Mouse (Mus musculus): ENCODE data around the gene Tubgcp2. TPM values are rescaled to one million over a fixed set of nuclear protein-coding genes. Genes with fewer than 3 reads are reported as not detected.

The Tubgcp2 gene
- polyA plus RNA-seq, 1 experiment from 2014 or later: 58.1 TPM

GRCm38 (mm10) chr7:139980778-139981177 lies 55.7 kb downstream of the Tubgcp2 start:
- no peaks in the 10 kb centered on the region for H3K9me3 ChIP-seq (ENCODE audit: control insufficient read depth, low read length)
- no peak overlapping the region for H3K4me2 ChIP-seq (replicated peaks; ENCODE audit: low read depth, low read length)
- H3K4me3 ChIP-seq (ENCODE audit: low read depth, low read length): no peak overlapping the region
- peaks cover 3% of the 10 kb centered on the region; the same call in 1 of the 2 replicates for H3K4me1 ChIP-seq (replicated peaks; ENCODE audit: control insufficient read depth, insufficient read depth, low read length)
- DNase-seq (ENCODE audit: low spot score): no peak
- no peaks in the 10 kb centered on the region for H3K27me3 ChIP-seq (ENCODE audit: control insufficient read depth, insufficient read depth, low read length)
- H3K27ac ChIP-seq (ENCODE audit: low read depth, low read length): no peak overlapping the region
- WGBS: 64% methylated on average over 3 of the region's 3 CpGs
- H3K36me3 ChIP-seq (ENCODE audit: control insufficient read depth, insufficient read depth, low read length): no peaks in the 10 kb centered on the region
- ATAC-seq (ENCODE audit: low FRiP score): no peak
- H3K9ac ChIP-seq (ENCODE audit: low read depth, low read length): no peak overlapping the region

- 48% methylated on average over 13 of the region's 13 CpGs for WGBS
- Histone ChIP-seq H3K9ac (ENCODE audit: low read depth, low read length) (peak overlapping the region; percentile 31), H3K4me2 (replicated peaks; ENCODE audit: low read depth, low read length) (peak overlapping the region; percentile 72), H3K4me1 (replicated peaks; ENCODE audit: control insufficient read depth, insufficient read depth, low read length) (peaks cover 3% of the 10 kb centered on the region; the same call in 1 of the 2 replicates), H3K27ac (ENCODE audit: low read depth, low read length) (no peak overlapping the region), H3K9me3 (ENCODE audit: control insufficient read depth, low read length) (no peaks in the 10 kb centered on the region), H3K27me3 (ENCODE audit: control insufficient read depth, insufficient read depth, low read length) (no peaks in the 10 kb centered on the region), H3K36me3 (ENCODE audit: control insufficient read depth, insufficient read depth, low read length) (no peaks in the 10 kb centered on the region), H3K4me3 (ENCODE audit: low read depth, low read length) (peak overlapping the region; percentile 51)
- ATAC-seq (ENCODE audit: low FRiP score) (peak; percentile 61), DNase-seq (ENCODE audit: low spot score) (peak; percentile 14)
These were observed 57.3 kb downstream of the Tubgcp2 start for GRCm38 (mm10) chr7:139979011-139979719.

- H3K4me1 ChIP-seq (replicated peaks; ENCODE audit: control insufficient read depth, insufficient read depth, low read length): peaks cover 3% of the 10 kb centered on the region; the same call in 1 of the 2 replicates
- peak; percentile 91 for ATAC-seq (ENCODE audit: low FRiP score)
- H3K4me2 ChIP-seq (replicated peaks; ENCODE audit: low read depth, low read length): peak within 1 kb of the TSS; percentile 72
- H3K27me3 ChIP-seq (ENCODE audit: control insufficient read depth, insufficient read depth, low read length): no peaks in the 10 kb centered on the region
- H3K4me3 ChIP-seq (ENCODE audit: low read depth, low read length): peak within 1 kb of the TSS; percentile 51
- H3K9me3 ChIP-seq (ENCODE audit: control insufficient read depth, low read length): no peaks in the 10 kb centered on the region
- 4% methylated on average over 32 of the region's 32 CpGs for WGBS
- DNase-seq (ENCODE audit: low spot score): peak; percentile 89
- peak within 1 kb of the TSS; percentile 42 for H3K9ac ChIP-seq (ENCODE audit: low read depth, low read length)
- no peaks in the 10 kb centered on the region for H3K36me3 ChIP-seq (ENCODE audit: control insufficient read depth, insufficient read depth, low read length)
- H3K27ac ChIP-seq (ENCODE audit: low read depth, low read length): no peak within 1 kb of the TSS
These were observed 58.1 kb downstream of the Tubgcp2 start, which contains the start of gene 6430531B16Rik for GRCm38 (mm10) chr7:139978278-139978892. 6430531B16Rik (minus strand) TSS chr7:139978755.

GRCm38 (mm10) chr7:139975471-139975870 lies 61.0 kb downstream of the Tubgcp2 start:
- 57% methylated on average over 5 of the region's 5 CpGs for WGBS

GRCm38 (mm10) chr7:139974307-139974706 lies 62.2 kb downstream of the Tubgcp2 start:
- whole genome bisulfite sequencing: 92% methylated on average over 10 of the region's 10 CpGs
- DNase-seq (ENCODE audit: low spot score) (no peak), ATAC-seq (ENCODE audit: low FRiP score) (no peak)
- Histone ChIP-seq H3K4me2 (replicated peaks; ENCODE audit: low read depth, low read length) (no peak overlapping the region), H3K4me1 (replicated peaks; ENCODE audit: control insufficient read depth, insufficient read depth, low read length) (peaks cover 3% of the 10 kb centered on the region; the same call in 1 of the 2 replicates), H3K36me3 (ENCODE audit: control insufficient read depth, insufficient read depth, low read length) (no peaks in the 10 kb centered on the region), H3K27ac (ENCODE audit: low read depth, low read length) (no peak overlapping the region), H3K9me3 (ENCODE audit: control insufficient read depth, low read length) (no peaks in the 10 kb centered on the region), H3K4me3 (ENCODE audit: low read depth, low read length) (no peak overlapping the region), H3K27me3 (ENCODE audit: control insufficient read depth, insufficient read depth, low read length) (no peaks in the 10 kb centered on the region), H3K9ac (ENCODE audit: low read depth, low read length) (0 out of 2 replicates have a peak overlapping the region, but pooled peaks have one; percentile 23)

More at GRCm38 (mm10) chr7:139975471-139975870, 61.0 kb downstream of the Tubgcp2 start:
- ATAC-seq (ENCODE audit: low FRiP score) (no peak), DNase-seq (ENCODE audit: low spot score) (no peak)
- no peak overlapping the region for H3K4me3 ChIP-seq (ENCODE audit: low read depth, low read length)
- H3K9ac ChIP-seq (ENCODE audit: low read depth, low read length): no peak overlapping the region
- H3K36me3 ChIP-seq (ENCODE audit: control insufficient read depth, insufficient read depth, low read length): no peaks in the 10 kb centered on the region
- no peaks in the 10 kb centered on the region for H3K9me3 ChIP-seq (ENCODE audit: control insufficient read depth, low read length)
- no peak overlapping the region for H3K4me2 ChIP-seq (replicated peaks; ENCODE audit: low read depth, low read length)
- no peaks in the 10 kb centered on the region for H3K27me3 ChIP-seq (ENCODE audit: control insufficient read depth, insufficient read depth, low read length)
- no peak overlapping the region for H3K27ac ChIP-seq (ENCODE audit: low read depth, low read length)
- H3K4me1 ChIP-seq (replicated peaks; ENCODE audit: control insufficient read depth, insufficient read depth, low read length): peaks cover 3% of the 10 kb centered on the region; the same call in 1 of the 2 replicates

- no peak overlapping the region for H3K4me3 ChIP-seq (ENCODE audit: low read depth, low read length)
- DNase-seq (ENCODE audit: low spot score) (no peak), ATAC-seq (ENCODE audit: low FRiP score) (no peak)
- no peaks in the 10 kb centered on the region for H3K9me3 ChIP-seq (ENCODE audit: control insufficient read depth, low read length)
- H3K9ac ChIP-seq (ENCODE audit: low read depth, low read length): no peak overlapping the region
- H3K36me3 ChIP-seq (ENCODE audit: control insufficient read depth, insufficient read depth, low read length): no peaks in the 10 kb centered on the region
- no peaks in the 10 kb centered on the region for H3K27me3 ChIP-seq (ENCODE audit: control insufficient read depth, insufficient read depth, low read length)
- no peak overlapping the region for H3K27ac ChIP-seq (ENCODE audit: low read depth, low read length)
- H3K4me1 ChIP-seq (replicated peaks; ENCODE audit: control insufficient read depth, insufficient read depth, low read length): no peaks in the 10 kb centered on the region; the same call in 1 of the 2 replicates
- no peak overlapping the region for H3K4me2 ChIP-seq (replicated peaks; ENCODE audit: low read depth, low read length)
These were observed 63.5 kb downstream of the Tubgcp2 start for GRCm38 (mm10) chr7:139972923-139973331.

- Histone ChIP-seq H3K36me3 (ENCODE audit: control insufficient read depth, insufficient read depth, low read length) (no peaks in the 10 kb centered on the region), H3K27me3 (ENCODE audit: control insufficient read depth, insufficient read depth, low read length) (no peaks in the 10 kb centered on the region), H3K9ac (ENCODE audit: low read depth, low read length) (no peak overlapping the region), H3K4me2 (replicated peaks; ENCODE audit: low read depth, low read length) (no peak overlapping the region), H3K4me3 (ENCODE audit: low read depth, low read length) (no peak overlapping the region), H3K4me1 (replicated peaks; ENCODE audit: control insufficient read depth, insufficient read depth, low read length) (no peaks in the 10 kb centered on the region), H3K27ac (ENCODE audit: low read depth, low read length) (no peak overlapping the region), H3K9me3 (ENCODE audit: control insufficient read depth, low read length) (no peaks in the 10 kb centered on the region)
- ATAC-seq (ENCODE audit: low FRiP score): no peak
- DNase-seq (ENCODE audit: low spot score): no peak
- 72% methylated on average over 6 of the region's 6 CpGs for WGBS
These were observed 65.0 kb downstream of the Tubgcp2 start for GRCm38 (mm10) chr7:139971436-139971835.

GRCm38 (mm10) chr7:139970979-139971378 lies 65.5 kb downstream of the Tubgcp2 start:
- no peaks in the 10 kb centered on the region for H3K36me3 ChIP-seq (ENCODE audit: control insufficient read depth, insufficient read depth, low read length)
- no peaks in the 10 kb centered on the region for H3K4me1 ChIP-seq (replicated peaks; ENCODE audit: control insufficient read depth, insufficient read depth, low read length)
- H3K4me2 ChIP-seq (replicated peaks; ENCODE audit: low read depth, low read length): no peak overlapping the region
- DNase-seq (ENCODE audit: low spot score) (no peak), ATAC-seq (ENCODE audit: low FRiP score) (no peak)
- H3K27me3 ChIP-seq (ENCODE audit: control insufficient read depth, insufficient read depth, low read length): no peaks in the 10 kb centered on the region
- H3K27ac ChIP-seq (ENCODE audit: low read depth, low read length): no peak overlapping the region
- 77% methylated on average over 5 of the region's 5 CpGs for WGBS
- no peaks in the 10 kb centered on the region for H3K9me3 ChIP-seq (ENCODE audit: control insufficient read depth, low read length)
- H3K9ac ChIP-seq (ENCODE audit: low read depth, low read length): no peak overlapping the region
- H3K4me3 ChIP-seq (ENCODE audit: low read depth, low read length): no peak overlapping the region
